Mouse (Mus musculus) hindbrain, embryonic 12.5 days (tissue): ENCODE data around the gene Wfikkn2. TPM values are rescaled to one million over a fixed set of nuclear protein-coding genes. Genes with fewer than 3 reads are reported as not detected.

Source experiments
- ATAC-seq: fragments of 200-750 bp; cut with Nextera tagmentation; 2 replicates; pipeline ENCODE4 v1.8.0; 2017; ENCODE audit warnings: moderate TSS enrichment; ENCODE audit not compliant: low FRiP score
- H3K27ac ChIP-seq: fragments of 300-500 bp; sonication (generic); 2 replicates; pipeline ENCODE4 v1.5.1; 2016; ENCODE audit warnings: mild to moderate bottlenecking
- H3K27me3 ChIP-seq: fragments of 300-500 bp; sonication (generic); 2 replicates; pipeline ENCODE4 v1.6.1; 2016; ENCODE audit warnings: mild to moderate bottlenecking
- H3K36me3 ChIP-seq: fragments of 300-500 bp; sonication (generic); 2 replicates; pipeline ENCODE4 v1.6.1; 2016; ENCODE audit warnings: mild to moderate bottlenecking
- H3K4me1 ChIP-seq: fragments of 300-500 bp; sonication (generic); 2 replicates; pipeline ENCODE4 v1.6.1; 2016
- H3K4me2 ChIP-seq: fragments of 300-500 bp; sonication (generic); replicated peaks from 2 replicates; pipeline ENCODE4 v1.6.1; 2016; ENCODE audit warnings: mild to moderate bottlenecking
- H3K4me3 ChIP-seq: fragments of 300-500 bp; sonication (generic); 2 replicates; pipeline ENCODE4 v1.5.1; 2016; ENCODE audit warnings: mild to moderate bottlenecking
- H3K9ac ChIP-seq: fragments of 300-500 bp; sonication (generic); 2 replicates; pipeline ENCODE4 v1.6.1; 2016; ENCODE audit warnings: mild to moderate bottlenecking, moderate library complexity
- H3K9me3 ChIP-seq: fragments of 300-500 bp; sonication (generic); replicated peaks from 2 replicates; pipeline ENCODE4 v1.6.1; 2016; ENCODE audit warnings: mild to moderate bottlenecking
- WGBS: fragments of 180-500 bp; shearing (Covaris S2); methylation state at CpG from one replicate; pipeline ENCODE4 v1.1.7; 2016; 5-methylcytosine and 5-hydroxymethylcytosine counted together
- polyA plus RNA-seq: library from polyadenylated mRNA; unstranded; fragments of >200 nt; fragmentation: Nextera tagmentation; extraction: Ambion mirVana; gene quantifications from 2 replicates; pipeline ENCODE4 v1.2.1, GENCODE M21; 2016

The Wfikkn2 gene
- polyA plus RNA-seq, 1 experiment from 2014 or later = 6.8 TPM

DNA sequence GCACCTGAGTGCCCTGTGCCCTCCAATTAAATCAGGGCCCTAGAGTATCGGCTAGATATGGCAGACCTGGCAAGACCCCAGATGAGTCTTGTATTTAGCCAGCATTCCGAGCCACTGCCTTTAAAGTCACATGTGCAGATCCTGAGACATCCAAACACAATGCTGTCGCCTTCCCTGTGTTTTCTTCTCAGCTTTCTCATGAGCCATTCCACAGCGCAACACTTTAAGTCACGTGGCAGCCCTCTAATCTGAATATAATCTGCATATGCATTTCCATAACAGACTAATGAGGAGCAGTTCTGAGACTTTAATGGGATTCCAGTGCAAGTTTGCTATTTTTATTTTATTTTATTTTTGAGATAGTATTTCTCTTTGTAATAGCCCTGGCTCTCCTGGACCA is 9.9 kb upstream of the Wfikkn2 start:
- WGBS = 62% methylated on average over 5 of the region's 5 CpGs
- Histone ChIP-seq H3K27ac (no peak overlapping the region), H3K4me1 (0 out of 2 replicates have a peak, but pooled peaks cover 2% of the 10 kb centered on the region), H3K27me3 (no peaks in the 10 kb centered on the region), H3K36me3 (no peaks in the 10 kb centered on the region), H3K4me3 (no peak overlapping the region), H3K9me3 (no peaks in the 10 kb centered on the region), H3K4me2 (no peak overlapping the region), H3K9ac (no peak overlapping the region)
- no peak for ATAC-seq

DNA sequence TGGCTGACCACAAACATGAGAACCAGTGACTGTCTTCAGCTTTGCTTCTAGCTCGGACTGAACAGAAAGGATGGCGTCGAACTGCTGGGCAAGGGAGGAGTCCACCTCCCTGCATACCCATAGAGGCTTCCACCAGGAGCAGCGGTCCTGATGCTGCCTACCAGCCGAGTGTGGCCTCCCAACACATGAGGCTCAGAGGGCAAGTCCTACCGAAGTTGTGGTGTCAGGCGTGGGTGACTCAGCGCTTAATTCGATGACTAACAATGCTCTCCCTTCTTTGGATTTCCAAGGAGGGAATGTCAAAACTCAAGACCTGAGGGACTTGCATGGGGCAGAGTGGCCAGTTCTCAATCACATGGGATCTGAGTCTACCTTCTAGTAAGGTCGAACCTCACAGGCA is 7.9 kb upstream of the Wfikkn2 start:
- no peak overlapping the region for H3K4me2 ChIP-seq
- H3K27me3 ChIP-seq = no peaks in the 10 kb centered on the region
- 0 out of 2 replicates have a peak, but pooled peaks cover 2% of the 10 kb centered on the region for H3K4me1 ChIP-seq
- 91% methylated on average over 10 of the region's 10 CpGs for WGBS
- no peaks in the 10 kb centered on the region for H3K9me3 ChIP-seq
- no peak overlapping the region for H3K27ac ChIP-seq
- no peak for ATAC-seq
- H3K9ac ChIP-seq = no peak overlapping the region
- H3K4me3 ChIP-seq = no peak overlapping the region
- H3K36me3 ChIP-seq = no peaks in the 10 kb centered on the region

DNA sequence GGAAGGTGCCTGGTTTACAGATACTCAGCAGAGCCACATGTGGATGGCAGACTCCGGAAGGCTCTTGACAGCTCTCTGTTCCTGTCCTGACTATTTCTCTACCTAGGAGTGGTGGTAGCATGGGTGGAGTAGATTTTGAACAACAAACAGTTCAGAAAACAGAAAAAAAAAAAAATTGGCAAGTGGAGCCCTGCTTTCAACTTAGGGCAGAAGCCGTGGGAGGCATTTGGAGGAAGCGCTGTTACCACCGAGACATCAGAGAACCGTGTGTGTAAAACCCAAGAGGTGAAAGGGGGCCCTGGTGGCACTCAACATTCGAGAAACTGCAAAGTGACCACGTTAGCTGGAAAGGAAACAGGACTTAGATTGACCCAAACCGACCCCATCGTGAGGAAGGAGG is 7.4 kb upstream of the Wfikkn2 start:
- no peak overlapping the region for H3K4me3 ChIP-seq
- WGBS = 81% methylated on average over 9 of the region's 9 CpGs
- 0 out of 2 replicates have a peak, but pooled peaks cover 2% of the 10 kb centered on the region for H3K4me1 ChIP-seq
- no peaks in the 10 kb centered on the region for H3K36me3 ChIP-seq
- H3K4me2 ChIP-seq = no peak overlapping the region
- H3K27me3 ChIP-seq = no peaks in the 10 kb centered on the region
- H3K9me3 ChIP-seq = no peaks in the 10 kb centered on the region
- H3K27ac ChIP-seq = no peak overlapping the region
- no peak overlapping the region for H3K9ac ChIP-seq
- ATAC-seq = no peak

DNA sequence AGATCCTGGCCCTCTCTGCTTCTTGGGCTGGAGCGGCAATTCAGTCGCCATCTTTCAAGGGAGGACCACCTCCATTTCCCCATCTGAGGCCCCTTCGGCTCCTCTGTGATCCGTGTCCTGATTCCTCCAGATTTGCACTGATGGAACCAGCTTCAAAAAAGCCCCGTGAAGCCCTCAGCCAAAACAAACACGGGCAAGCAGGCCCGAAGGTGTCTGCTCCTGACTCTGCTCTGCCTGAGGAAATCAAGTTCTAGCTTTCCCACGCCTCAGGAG is 920 bp upstream of the Wfikkn2 start:
- Histone ChIP-seq H3K36me3 (no peaks in the 10 kb centered on the region), H3K9ac (0 out of 2 replicates have a peak overlapping the region, but pooled peaks have one; percentile 2), H3K4me2 (0 out of 2 replicates have a peak overlapping the region, but pooled peaks have one; percentile 14), H3K27ac (peak overlapping the region; percentile 79), H3K4me3 (no peak overlapping the region), H3K27me3 (0 out of 2 replicates have a peak, but pooled peaks cover 6% of the 10 kb centered on the region), H3K9me3 (no peaks in the 10 kb centered on the region), H3K4me1 (peaks cover 50% of the 10 kb centered on the region)
- no peak for ATAC-seq
- 63% methylated on average over 8 of the region's 8 CpGs for WGBS

DNA sequence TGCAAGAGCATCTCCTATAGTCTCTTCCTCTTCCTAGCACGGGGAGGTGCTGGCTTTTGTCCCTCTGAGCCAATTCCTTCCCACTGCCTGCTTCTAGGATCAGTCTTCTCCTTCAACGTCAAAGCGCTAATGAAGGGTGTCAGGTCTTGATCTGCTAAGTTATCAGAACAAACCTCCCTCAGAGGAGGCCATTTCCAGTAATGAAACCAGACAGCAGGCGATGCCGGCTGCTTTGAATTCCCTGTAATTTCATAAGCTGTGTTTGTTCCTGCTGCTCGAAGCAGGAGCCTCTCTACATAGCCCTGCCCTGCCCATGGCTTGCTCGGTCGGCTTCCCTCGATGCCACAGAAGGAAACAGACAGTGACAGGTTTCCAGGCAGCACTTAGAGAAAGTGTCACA is 1.4 kb downstream of the Wfikkn2 start:
- H3K4me1 ChIP-seq = peaks cover 57% of the 10 kb centered on the region
- no peak overlapping the region for H3K4me3 ChIP-seq
- no peak overlapping the region for H3K4me2 ChIP-seq
- H3K27ac ChIP-seq = peak overlapping the region; percentile 80; the same call in 1 of the 2 replicates
- WGBS = 48% methylated on average over 9 of the region's 9 CpGs
- 0 out of 2 replicates have a peak, but pooled peaks cover 6% of the 10 kb centered on the region for H3K27me3 ChIP-seq
- ATAC-seq = no peak
- H3K36me3 ChIP-seq = no peaks in the 10 kb centered on the region
- H3K9ac ChIP-seq = no peak overlapping the region
- no peaks in the 10 kb centered on the region for H3K9me3 ChIP-seq

DNA sequence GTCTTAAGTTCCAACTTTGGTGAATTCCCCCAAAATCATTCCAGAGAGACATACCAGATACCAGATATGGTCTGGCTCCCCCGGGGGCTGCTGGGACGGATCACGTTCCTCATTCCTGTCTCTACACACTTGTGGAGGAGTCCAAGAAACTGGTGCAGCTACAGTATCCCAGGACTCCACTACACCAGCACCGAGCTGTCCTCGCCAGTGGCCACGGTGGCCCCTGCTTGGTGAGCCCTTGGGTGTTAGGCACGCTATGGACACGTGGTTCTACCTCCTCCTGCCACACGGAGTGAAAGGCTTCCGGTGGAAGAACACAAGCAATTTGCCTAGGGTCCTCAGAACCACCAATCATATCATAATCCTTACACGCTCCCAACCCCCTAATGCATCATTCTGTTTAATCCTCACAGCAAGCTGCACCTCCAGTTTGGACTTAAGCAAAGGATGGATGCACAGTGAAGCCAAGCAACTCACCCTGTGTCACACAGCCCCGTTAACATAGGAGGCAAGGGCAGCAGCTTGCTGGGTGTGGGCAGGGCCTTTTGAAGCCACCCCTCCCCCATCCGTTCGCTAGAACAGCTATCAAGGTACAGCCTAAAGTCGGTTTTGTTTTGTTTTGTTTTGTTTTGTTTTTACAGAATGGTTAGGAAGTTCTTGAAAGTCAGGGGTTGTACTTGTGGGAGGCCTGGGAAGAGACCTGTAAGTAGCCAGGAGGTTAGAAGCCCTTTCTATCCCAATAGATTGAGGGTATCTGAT is 2.2 kb downstream of the Wfikkn2 start:
- H3K4me3 ChIP-seq = peak overlapping the region; percentile 7
- ATAC-seq = no peak
- no peaks in the 10 kb centered on the region for H3K9me3 ChIP-seq
- peak overlapping the region; percentile 45 for H3K4me2 ChIP-seq
- no peak overlapping the region for H3K9ac ChIP-seq
- H3K27ac ChIP-seq = peak overlapping the region; percentile 80
- H3K36me3 ChIP-seq = no peaks in the 10 kb centered on the region
- H3K4me1 ChIP-seq = peaks cover 57% of the 10 kb centered on the region
- 33% methylated on average over 15 of the region's 15 CpGs for WGBS
- 0 out of 2 replicates have a peak, but pooled peaks cover 6% of the 10 kb centered on the region for H3K27me3 ChIP-seq

DNA sequence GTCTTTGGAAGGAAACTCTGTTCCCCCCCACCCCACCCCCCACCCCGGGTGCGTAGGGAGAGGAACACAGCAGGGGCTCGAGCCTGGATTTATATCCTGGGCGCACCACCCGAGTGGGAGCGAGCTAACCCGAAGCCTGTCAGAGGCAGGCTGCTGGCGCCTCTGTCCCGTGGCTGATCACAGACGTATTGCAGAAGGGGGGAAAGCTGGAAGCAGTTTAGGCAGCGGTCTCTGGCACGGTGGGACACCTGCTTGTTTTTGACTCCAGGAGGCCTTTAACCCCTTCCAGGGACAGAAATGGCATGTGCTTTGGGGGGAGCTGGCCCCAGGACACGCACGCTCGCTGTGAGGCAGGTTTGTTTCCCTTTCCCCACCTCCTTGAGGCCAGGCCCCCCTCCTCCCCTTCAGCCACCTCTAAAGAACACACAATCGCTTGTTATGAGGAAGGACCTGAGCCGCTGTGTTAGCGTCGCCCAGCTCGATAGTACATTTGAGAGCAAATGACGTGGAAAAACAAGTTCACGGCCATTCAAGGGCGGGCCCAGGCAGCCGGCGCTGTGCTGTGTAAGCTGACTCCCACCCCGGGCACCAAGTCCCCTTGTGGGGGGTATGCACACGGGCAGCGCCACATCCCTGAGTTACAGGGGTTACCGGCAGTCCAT is 2.9 kb downstream of the Wfikkn2 start:
- Histone ChIP-seq H3K36me3 (no peaks in the 10 kb centered on the region), H3K4me1 (peaks cover 57% of the 10 kb centered on the region), H3K9me3 (no peaks in the 10 kb centered on the region), H3K4me2 (peak overlapping the region; percentile 45), H3K9ac (peak overlapping the region; percentile 42; the same call in 1 of the 2 replicates), H3K4me3 (peak overlapping the region; percentile 7), H3K27me3 (0 out of 2 replicates have a peak, but pooled peaks cover 6% of the 10 kb centered on the region), H3K27ac (peak overlapping the region; percentile 80)
- 4% methylated on average over 29 of the region's 29 CpGs for WGBS
- peak; percentile 26; the same call in 1 of the 2 replicates for ATAC-seq

DNA sequence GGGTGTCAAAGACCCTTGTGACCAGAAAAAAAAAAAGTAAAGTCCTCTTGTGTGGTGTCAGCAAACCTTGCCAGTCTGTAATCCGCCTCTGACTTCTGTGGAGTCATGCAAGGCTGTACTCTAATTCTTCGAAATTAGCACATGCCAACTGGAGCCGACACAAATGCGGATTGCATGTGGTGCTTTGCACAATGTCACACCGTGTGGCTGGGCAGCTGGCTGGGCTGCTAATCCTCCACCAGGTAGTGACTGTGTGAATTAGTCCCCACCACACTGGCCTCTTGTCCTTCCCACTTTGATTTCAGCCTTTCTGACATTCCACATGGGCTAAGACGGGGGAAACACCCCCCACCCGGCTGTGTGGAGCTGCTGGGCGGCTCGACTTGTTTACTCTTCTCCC is 6.1 kb downstream of the Wfikkn2 start:
- WGBS = 40% methylated on average over 9 of the region's 9 CpGs
- Histone ChIP-seq H3K4me2 (no peak overlapping the region), H3K27ac (no peak overlapping the region), H3K36me3 (no peaks in the 10 kb centered on the region), H3K27me3 (0 out of 2 replicates have a peak, but pooled peaks cover 6% of the 10 kb centered on the region), H3K9me3 (no peaks in the 10 kb centered on the region), H3K9ac (no peak overlapping the region), H3K4me3 (no peak overlapping the region), H3K4me1 (peaks cover 44% of the 10 kb centered on the region)
- ATAC-seq = no peak

DNA sequence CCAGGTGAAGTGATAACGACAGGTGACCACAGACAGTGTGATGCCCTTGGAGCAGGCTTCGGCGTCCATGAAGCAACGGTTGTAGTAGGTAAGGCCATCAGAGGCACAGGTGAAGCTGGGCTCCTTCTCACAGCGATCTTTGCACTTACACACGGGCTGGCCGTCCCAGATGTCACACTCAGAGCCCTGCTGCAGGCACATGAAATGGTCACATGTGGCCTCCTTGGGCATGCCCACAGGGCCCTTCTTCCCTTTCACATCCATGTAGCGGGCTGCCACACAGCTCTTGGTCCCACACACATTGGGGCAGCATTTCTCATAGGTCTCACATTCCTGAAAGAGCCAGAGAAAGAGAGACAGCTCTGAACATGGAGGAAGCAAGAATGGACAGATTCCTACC is 7.0 kb downstream of the Wfikkn2 start:
- H3K9ac ChIP-seq = 0 out of 2 replicates have a peak overlapping the region, but pooled peaks have one; percentile 4
- WGBS = 92% methylated on average over 8 of the region's 8 CpGs
- no peak overlapping the region for H3K4me3 ChIP-seq
- no peak overlapping the region for H3K27ac ChIP-seq
- H3K4me1 ChIP-seq = peaks cover 37% of the 10 kb centered on the region
- ATAC-seq = no peak
- 0 out of 2 replicates have a peak, but pooled peaks cover 6% of the 10 kb centered on the region for H3K27me3 ChIP-seq
- H3K36me3 ChIP-seq = no peaks in the 10 kb centered on the region
- no peaks in the 10 kb centered on the region for H3K9me3 ChIP-seq
- H3K4me2 ChIP-seq = no peak overlapping the region

DNA sequence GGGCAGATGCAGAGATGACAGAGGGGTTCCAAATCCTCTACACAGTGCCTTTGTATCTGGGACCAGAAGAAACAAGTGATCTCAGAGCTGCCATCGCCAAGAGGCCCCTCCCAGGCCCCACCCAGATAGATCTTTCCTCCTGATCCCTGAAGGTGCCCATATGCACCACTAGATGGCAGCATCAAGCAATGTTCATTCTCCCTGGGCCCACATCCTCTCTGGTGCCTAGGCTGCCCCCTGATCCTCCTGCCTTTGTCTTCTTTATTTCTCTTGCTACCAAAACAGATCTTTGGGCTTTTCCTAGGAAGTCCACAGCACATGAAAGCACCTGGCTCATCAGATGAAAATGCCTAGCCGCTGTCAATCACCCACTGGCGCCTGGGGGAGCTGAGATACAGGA is 9.7 kb downstream of the Wfikkn2 start:
- peak; percentile 83 for ATAC-seq
- peak overlapping the region; percentile 70 for H3K27ac ChIP-seq
- 24% methylated on average over 3 of the region's 3 CpGs for WGBS
- no peaks in the 10 kb centered on the region for H3K36me3 ChIP-seq
- H3K9ac ChIP-seq = no peak overlapping the region
- H3K4me2 ChIP-seq = 0 out of 2 replicates have a peak overlapping the region, but pooled peaks have one; percentile 3
- no peaks in the 10 kb centered on the region for H3K27me3 ChIP-seq
- H3K4me3 ChIP-seq = no peak overlapping the region
- peaks cover 18% of the 10 kb centered on the region; the same call in 1 of the 2 replicates for H3K4me1 ChIP-seq
- no peaks in the 10 kb centered on the region for H3K9me3 ChIP-seq

DNA sequence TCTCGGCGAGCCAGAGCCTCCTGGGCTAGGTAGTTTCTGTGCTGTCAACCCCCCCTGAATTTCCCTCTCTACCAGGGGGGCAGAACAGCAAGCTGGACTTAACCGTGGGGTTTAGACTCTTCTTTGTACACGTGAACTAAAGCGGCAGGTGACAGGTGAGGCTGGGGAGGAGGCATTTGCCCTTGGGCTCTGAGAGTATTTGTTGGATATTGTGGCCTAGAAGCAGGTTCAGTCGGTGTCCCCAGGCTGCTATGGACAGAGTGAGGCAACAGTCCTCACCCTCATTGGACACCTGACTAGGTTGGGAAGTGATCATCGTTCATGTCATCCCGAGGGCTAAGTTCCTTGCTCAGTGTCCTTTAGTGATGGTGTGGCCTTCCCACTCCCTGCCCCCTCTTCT is 10.9 kb downstream of the Wfikkn2 start:
- no peak for ATAC-seq
- Histone ChIP-seq H3K4me1 (peaks cover 15% of the 10 kb centered on the region; the same call in 1 of the 2 replicates), H3K4me3 (no peak overlapping the region), H3K4me2 (no peak overlapping the region), H3K36me3 (no peaks in the 10 kb centered on the region), H3K9ac (no peak overlapping the region), H3K27me3 (no peaks in the 10 kb centered on the region), H3K27ac (no peak overlapping the region), H3K9me3 (no peaks in the 10 kb centered on the region)
- WGBS = 87% methylated on average over 8 of the region's 8 CpGs

DNA sequence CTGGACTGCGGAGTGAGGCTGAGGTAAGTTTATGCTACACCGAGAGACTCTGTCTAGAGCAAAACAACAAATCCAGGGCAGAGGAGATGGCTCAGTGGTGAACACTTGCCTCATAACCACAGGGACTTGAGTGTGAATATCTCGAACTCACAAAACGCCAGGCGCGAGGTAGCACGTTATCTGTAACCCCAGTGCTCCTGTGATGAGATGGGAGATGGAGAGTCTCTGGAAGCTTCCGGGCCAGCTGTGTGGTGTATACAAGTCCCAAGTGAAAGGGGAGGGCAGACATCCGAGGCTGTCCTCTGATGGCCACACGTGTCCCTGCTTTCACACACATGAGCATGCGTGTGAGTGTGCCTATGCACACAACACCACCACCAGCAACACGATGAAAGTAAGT is 11.4 kb downstream of the Wfikkn2 start:
- no peaks in the 10 kb centered on the region for H3K27me3 ChIP-seq
- no peaks in the 10 kb centered on the region for H3K9me3 ChIP-seq
- H3K4me2 ChIP-seq = no peak overlapping the region
- no peak overlapping the region for H3K9ac ChIP-seq
- H3K4me1 ChIP-seq = peaks cover 15% of the 10 kb centered on the region; the same call in 1 of the 2 replicates
- WGBS = 93% methylated on average over 12 of the region's 12 CpGs
- no peaks in the 10 kb centered on the region for H3K36me3 ChIP-seq
- no peak overlapping the region for H3K4me3 ChIP-seq
- no peak overlapping the region for H3K27ac ChIP-seq
- ATAC-seq = no peak
